Mouse (Mus musculus) left cerebral cortex, postnatal 4 days (tissue): Measurements from ENCODE around the gene Cadm4. TPM values are rescaled to one million over a fixed set of nuclear protein-coding genes. Genes with fewer than 3 reads are reported as not detected.

Source experiments
- DNase-seq: peaks from one replicate; pipeline ENCODE4 v3.0.0-alpha.2; 2022
- intact Hi-C: fragments of 180-260 bp; cut with DNase I; formaldehyde crosslinking; loops from one replicate; pipeline ENCODE4 v1.15.1; 2025
- total RNA-seq, 2 experiments: library from RNA; stranded (reverse); gene quantifications; 2 replicates each; pipeline ENCODE4 v1.2.3; 2021

Cadm4 gene
- 100 to 1,000 TPM; 332 to 353 TPM for total RNA-seq

DNA sequence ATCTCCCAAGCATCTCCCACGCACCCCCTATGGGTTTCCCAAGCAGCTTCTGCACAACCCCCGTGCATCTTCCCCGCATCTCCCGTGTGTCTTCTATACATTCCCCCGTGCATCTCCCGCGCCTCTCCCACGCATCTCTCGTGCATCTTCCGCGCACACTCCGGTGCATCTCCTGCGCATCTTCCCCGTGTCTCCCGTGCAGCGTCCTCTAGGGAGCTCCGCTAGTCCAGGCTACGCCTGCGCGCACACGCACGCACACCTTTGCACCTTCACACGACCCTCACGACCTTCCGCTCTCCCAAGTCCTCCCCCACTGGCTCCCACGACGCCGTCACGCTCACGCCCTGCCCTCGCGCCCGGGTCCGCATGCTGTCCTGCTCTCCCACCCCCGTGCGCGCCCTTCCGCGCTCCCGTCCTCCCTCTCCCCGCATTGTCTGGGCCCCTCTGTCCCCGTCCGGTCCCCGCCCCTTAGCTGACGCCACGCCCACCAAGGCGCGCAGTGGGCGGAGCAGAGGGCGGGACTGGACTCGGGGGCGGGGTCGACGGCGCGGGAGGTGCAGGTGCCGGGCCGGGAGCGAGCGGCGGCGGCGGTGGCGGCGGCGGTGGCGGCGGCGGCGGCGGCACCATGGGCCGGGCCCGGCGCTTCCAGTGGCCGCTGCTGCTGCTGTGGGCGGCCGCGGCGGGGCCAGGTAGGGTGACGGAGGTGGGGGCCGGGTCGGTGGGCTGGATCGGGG is at the start of gene Cadm4:
Cadm4 (plus strand) TSS at position 550 of the 734 bp plus-strand sequence.
- intact Hi-C loops = no loop called here

DNA sequence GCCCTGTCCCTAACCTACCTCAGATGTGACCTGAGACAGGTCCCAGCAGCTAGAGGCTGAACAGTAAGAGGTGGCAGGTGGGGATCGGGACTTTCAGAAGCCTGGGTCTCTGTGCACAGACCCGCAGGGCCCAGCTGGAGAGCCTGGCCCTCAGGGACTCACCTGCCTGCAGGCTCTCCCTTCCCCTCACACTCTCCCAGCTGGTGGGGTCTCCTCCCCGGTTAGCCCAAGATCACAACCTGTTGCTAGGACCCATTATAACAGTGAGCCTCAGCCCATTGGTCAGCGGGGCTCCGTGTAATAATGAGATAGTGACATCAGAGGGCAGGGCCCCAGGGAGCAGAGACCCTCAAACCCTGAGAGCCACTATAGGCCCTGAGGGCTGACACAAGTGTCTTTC is 46.5 kb upstream of the Cadm4 start:
- intact Hi-C loops = no loop called here
- no peak for DNase-seq

More for the DNA sequence above, at the start of gene Cadm4:
- DNase-seq = peak; percentile 94

DNA sequence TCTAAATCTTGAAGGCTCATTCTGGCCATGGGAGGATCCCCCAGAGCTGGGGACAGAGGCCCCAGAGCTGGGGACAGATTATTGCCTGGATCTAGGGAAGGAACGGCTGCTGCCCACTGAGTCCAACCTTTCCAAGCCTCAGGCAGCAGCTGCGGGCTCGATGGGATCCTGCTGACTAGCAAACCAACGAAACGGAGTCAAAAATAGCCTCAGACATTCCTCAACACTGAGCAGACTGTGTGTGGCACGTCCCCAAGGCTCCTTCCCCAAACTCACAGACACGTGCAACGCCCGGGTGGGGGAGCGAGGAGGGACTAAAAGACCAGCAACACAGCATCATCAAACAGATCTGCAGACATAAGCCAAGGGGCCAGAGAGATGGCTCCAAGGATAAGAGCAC is 43.8 kb upstream of the Cadm4 start:
- no peak for DNase-seq
- intact Hi-C loops = no loop called here

DNA sequence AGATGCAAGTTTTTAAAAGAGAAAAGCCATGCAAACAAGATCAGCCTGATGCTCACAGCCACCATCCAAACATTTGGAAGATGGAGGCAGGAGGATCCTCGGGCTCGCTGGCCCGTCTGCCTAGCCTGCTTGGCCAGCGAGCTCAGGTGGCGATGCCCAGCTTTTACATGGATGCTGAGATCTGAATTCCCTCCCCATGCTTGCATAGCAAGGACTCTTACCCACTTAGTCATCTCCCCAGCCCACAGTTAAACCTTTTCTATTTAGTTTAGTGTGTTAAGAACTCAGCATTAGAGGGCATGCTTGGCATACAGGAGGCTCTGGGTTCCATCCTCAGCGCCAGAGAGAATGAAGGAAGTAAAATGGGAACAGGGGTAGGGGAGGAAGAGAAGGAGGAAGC is 42.6 kb upstream of the Cadm4 start:
- DNase-seq = no peak
- intact Hi-C loops = no loop called here

DNA sequence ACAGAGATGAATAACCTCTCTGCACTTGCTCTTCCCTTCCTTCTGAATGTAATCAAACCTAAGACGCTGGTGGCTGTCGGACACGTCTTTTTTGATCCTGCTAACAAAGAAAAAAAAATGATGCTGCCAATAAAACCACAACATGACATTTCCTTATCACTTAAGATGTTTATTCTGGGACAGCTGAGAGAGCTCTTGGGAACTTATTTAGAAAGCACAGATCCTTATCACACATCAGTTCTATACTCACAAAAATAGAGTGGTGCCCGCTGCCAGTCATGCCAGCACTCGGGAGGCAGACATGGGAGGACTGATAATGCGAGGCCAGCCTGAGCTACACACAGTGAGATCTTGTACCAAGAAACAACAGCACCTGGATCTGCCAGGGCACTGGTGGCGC is 41.9 kb upstream of the Cadm4 start:
- DNase-seq = no peak

DNA sequence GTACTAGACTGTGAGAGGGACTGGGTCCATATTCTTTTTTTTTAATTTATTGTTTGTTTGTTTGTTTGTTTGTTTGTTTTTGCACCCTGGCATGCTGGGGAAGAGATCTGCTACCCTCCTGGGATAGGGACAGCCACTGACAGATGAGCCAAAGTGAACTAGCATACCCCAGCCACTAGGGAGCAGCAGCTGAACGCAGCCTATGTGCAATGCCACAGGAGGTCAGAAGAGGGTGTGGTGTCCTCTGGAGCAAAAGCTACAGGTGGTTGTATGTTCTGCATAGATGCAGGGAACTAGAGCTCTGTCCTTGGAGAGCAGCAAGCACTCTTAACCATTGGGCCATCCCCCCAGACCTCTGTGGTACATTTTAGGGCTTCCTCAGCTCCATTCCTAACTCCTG is 40.0 kb upstream of the Cadm4 start:
- peak; percentile 64 for DNase-seq
- intact Hi-C loops = no loop called here

More for the DNA sequence above, 41.9 kb upstream of the Cadm4 start:
- intact Hi-C loops = no loop called here

DNA sequence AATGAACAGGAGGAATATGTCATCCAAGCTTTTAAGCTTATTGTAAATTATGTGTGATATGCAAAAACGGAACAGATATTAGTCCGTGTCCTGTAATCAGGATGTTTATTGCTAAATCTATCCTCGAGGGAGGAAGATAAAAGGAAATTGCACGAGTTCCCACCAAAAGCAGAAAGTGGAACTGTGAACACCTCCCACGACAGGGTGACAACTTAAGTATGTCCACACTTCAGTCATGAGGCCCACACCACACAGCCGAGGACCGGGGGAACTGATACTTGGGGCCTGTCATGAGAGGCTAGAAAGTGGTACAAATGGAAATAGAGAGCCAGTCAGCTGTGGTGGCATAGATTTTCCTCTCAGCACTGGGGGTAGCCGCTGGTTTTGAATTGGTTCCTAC is 39.5 kb upstream of the Cadm4 start:
- intact Hi-C loops = no loop called here
- no peak for DNase-seq

DNA sequence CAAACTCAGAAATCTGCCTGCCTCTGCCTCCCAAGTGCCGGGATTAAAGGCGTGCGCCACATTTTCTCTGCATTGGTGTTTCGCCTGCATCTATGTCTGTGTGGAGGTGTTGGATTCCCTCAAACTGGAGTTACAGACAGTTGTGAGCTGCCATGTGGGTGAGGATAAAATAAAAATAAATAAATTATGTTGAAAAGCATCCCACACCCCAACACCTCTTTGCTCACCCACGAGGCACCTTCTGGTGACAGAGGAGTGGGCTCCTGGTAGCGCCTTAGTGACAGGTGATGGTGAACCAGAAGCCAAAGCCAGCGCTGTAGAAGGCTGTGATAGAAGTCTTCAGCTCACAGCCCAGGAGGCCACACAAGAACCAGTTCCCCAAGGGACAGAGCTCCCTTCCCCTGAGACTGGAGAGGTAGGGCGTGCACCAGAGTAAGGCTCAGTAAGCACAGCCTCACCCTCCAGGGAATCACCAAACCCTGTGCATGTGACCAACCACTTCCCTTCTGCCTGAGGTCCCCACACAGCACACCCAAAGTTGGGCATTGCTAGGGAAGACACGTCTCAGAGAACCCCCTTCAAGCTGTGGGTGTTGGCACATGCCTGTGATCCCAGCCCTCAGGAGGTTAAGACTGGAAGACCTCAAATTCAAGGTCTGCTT is 36.4 kb upstream of the Cadm4 start:
- DNase-seq = no peak
- intact Hi-C loops = no loop called here

DNA sequence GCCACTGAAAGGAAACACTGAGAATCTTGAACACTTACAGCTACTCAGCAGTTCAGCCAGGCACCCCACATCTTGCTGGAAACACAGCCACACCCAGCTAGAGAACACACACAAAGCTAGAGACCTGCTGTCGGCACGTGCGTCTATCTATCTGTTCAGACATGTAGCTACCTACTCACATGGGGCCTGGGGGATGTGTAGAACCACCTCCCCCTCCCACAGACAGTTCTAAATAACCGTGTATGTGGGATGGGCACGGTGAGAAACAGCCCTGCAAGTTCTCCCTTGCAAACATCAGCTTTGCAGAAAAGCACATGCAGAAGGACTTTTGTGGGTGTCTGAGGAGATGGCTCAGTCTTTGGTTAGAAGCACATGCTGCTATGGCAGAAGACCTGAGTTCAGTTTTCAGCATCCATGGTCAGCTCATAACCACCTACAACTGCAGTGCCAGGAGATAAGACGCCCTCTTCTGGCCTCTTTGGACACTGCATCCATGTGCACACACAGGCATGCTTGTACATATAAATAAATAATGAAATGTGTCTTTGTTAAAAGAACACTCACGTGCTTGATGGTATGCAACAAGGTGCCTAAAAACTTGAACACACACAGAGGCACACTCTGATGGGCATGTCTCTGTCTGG is 35.0 kb upstream of the Cadm4 start:
- DNase-seq = no peak

DNA sequence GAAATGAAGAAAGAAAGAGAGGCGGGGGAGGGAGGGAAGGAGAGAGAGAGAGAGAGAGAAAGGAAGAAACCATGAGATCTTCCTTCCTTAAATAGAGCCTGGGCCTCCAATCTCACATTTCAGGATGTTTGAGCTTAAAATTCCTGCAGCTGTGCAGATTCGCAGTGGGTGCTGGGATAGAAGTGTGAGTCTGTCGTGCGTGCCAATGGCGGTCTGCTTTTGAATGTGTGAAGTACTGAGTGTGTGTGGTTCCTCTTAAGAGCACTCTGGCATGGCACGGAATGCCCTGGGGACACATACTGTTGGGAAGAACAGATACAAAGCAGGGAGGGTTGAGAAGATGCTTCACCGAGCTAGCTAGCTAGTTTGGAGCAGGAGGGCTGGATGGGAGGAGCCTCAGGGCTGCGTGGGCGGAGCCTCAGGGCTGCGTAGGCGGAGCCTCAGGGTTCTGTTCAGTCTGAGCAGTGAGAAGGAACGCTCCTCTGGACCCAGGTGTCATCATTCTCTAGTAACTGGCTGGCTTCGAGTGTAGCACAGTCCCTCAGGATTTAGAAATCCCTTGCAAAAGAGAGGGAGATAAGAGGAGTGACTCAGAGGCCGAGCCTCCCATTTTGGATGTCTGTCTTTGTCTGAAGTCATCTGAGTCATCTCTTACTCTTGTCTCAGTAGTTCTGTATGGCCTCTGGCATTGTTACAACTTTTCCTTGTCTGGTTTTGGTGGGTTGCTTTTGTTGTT is 32.9 kb upstream of the Cadm4 start:
- no peak for DNase-seq

More for the DNA sequence above, 35.0 kb upstream of the Cadm4 start:
- intact Hi-C loops = no loop called here

DNA sequence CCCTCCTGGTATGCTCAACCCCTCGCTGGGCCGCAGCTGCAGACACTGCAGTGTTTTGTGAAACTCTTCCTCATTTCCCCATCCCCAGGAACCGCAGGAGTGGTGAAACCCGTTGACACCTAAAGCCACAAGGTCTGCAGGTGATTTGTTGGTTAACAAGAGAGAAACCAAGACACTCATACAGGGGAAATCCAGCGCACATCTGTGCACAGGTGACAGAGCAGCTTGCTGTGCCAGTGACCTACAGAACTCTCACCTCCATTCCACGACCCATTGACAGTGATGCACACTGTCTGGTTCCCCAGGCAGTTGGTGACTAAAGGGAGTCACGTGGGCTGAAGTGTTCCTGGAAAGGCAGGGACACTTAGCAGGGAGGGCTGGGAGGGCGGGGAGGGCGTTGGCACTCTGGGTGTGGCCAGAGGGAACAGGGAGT is 31.2 kb upstream of the Cadm4 start:
- intact Hi-C loops = no loop called here
- DNase-seq = no peak

More for the DNA sequence above, 32.9 kb upstream of the Cadm4 start:
- intact Hi-C loops = no loop called here

DNA sequence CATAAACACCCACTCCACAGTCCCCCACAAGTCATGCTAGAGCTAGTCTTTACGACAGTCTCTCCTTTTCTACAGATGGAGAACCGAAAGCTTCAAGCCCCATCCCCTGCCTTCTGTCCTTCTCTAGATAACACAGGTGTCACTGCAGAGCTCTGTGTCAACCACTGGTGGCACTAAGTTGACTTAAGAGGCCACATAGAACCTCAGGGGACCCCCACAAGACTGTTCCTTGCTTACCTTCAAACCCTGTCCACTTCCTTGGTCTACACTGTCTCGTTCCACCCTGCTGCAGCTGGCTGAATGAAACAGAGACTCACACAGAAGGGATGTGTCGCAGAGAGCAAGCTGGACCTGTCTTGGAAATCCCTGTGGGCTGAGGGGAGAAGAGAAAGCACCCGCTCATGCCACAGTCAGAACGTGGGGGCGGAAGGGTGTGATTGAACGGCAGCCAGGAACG is 29.9 kb upstream of the Cadm4 start, which contains the start of gene Irgc1:
Irgc1 (minus strand) TSS at position 443 of the 457 bp plus-strand sequence.
- no peak for DNase-seq

DNA sequence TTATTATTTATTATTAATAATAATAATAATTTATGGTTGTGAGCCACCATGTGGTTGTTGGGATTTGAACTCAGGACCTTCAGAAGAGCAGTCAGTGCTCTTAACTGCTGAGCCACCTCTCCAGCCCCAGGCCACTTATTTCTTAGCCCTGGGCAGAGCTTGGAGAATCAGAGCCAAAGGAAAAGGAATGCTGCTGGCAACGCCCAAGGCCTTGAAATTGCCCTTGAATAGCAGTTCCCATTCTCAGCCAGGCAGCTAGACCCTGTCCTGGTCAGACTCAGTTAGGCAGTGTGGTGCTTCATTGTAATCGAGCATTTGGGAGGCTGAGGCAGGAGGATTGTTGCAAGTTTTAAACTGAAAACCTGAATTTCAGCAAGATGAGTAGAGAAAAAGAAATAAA is 27.6 kb upstream of the Cadm4 start:
- no peak for DNase-seq
- intact Hi-C loops = no loop called here

More for the DNA sequence above, 29.9 kb upstream of the Cadm4 start, which contains the start of gene Irgc1:
- intact Hi-C loops = no loop called here

DNA sequence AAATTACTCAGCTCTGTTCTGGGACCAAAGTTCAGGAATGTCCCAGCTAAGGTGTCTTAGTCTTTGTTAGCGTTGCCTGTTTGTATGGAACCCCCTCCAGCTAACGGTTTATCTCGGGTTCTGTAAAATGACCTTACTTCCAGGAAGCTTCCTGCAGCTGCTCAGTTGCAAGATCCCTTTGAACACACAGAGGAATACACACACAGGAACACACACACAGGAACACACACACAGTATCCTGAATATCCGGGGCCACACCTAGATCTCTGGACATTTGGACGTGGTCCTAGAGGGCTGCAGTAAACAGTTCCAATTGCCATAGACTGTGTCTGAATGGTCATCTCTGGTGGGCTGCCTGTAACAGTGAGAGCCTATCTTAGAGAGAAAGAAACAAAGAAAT is 26.1 kb upstream of the Cadm4 start:
- no peak for DNase-seq
- intact Hi-C loops = no loop called here

DNA sequence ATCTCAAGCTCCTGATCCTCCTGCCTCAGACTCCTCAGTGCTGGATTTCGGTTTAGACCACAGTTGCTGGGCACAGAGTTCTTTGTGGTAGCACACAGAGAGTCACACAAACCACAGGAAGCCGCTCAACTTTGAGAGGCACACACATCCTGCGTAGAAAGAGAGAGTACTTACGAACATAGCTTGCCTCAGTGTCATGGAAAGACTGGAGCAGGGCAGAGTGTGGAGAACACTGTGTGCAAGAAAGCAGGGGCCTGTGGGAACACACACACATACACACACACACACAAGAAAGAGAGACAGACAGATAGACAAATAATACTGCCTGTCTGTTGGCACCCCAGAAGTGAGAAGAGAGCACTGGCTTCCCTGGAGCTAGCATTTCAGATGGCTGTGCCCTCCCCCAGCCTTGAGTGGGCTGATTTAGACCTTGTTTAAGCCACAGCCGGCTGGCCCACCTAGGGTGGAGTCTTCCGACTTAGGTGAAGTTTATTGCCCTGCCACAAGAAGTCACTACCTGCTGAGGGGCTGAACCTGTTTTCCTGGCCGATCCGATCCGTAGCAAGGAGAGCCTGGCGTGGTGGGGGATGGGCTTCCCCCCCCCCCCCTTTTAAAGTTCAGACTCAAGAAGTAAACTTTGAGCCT is 24.0 kb upstream of the Cadm4 start:
- intact Hi-C loops = no loop called here
- DNase-seq = no peak

DNA sequence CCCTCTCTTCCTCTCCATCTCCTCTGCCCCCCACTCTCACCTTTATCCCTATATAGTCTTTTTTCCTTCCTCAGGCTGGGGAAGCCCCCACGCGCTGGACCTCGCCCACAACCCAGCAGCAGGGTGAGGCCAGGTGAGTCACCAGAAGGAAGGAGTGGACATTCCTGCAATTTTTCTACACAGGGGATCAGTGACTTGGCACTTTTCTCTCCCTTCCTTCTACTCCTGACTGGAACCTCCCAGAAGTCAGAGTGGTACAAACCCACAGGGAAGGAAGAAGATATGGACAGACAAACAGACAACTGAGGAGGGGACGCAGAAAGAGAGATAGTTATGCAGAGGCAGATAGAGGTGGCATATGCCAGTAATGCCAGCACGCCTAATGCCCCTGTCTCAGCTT is 22.4 kb upstream of the Cadm4 start:
- no peak for DNase-seq
- intact Hi-C loops = no loop called here

DNA sequence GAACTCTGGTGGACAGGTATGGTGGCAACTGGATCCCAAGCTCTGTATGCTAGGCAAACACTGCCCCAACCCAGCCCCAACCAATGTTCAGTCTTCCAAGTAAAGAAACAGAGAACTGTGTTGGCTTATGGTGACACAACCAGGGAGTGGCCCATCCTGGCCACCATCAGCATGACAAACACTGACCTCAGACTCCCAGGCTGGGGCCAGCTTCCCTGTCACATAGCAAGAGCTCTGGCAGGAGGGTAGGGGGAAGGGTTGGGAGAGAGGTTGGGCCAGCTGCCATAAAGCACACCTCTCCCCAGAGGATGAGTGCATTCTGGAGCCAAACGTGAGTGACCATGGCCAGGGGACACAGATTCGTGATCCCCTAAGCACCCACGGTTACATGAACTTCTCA is 22.0 kb upstream of the Cadm4 start:
- no peak for DNase-seq

DNA sequence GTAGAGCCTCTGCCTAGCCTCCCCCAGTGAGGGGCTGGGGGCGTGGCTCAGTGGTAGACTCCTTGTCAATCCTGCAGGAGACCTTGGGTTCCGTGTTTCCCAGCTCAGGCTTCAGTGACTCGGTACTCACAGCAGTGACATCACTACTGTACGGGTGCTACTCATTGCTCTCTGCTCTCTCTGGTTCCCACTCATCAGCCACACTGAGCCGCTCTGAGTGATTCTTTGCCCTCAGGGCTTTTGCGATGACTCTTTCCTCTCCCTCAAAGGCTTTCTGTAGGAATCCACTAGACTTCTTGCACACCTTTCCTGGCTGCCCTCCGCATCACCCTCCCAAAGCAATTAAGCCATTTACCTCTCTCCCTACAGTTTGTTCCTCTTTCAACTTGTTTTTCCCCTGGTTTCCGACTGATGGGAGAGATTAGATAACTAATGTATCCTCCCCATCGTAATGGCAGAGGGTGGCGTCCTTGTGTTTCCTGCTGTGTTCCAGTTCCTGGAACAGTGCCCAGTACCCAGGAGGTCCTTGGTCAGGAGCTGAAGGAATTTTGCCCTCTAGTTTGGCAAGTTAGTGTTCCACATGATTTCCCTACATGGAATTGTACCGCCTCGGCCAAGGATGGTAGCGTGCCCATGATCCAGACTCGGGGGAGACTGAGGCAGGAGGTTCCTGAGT is 20.3 kb upstream of the Cadm4 start:
- no peak for DNase-seq
- intact Hi-C loops = no loop called here

More for the DNA sequence above, 22.0 kb upstream of the Cadm4 start:
- intact Hi-C loops = no loop called here

DNA sequence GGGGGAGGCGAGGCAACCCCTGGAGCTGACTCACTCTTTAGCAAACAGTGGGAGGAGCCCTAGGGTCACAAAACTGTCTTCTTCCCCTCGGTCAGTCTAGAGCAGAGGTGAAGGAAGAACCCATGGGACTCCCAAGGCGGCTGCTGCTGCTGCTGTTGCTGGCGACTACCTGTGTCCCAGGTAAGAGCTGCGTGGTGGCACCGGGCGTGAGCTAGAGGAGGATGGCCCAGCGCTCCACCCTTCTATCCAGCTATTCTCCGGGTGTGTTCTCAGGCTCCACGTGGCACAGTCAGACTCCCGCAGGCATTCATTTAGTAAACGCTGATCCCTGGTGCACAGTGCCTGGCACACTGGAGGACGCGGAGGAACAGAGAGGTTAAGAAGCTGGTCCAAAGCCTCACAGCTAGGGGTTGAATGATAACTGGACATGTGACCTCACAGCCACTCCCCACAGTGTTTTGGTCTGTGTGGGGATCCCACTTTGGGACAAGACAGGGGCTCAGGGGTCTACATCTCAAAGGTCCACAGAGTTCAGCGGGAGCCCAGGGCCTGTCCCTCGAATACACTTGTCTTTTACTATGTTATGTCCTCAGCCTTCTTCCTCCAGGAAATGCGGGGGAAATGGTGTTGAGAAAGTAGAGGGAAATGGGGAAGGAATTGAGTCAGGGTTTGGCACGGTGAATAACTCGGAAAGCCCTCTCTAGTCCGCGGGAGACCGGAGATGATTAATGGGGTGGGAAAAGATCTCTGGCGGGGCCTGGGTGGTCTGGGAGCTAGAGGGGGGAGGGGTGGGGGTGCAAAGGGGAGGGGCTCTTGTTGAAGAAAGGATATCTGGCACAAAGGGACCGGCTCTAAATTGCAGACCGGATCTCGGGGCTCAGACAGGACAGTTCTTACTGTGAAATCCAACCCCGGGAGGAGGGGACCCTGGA is 19.2 kb upstream of the Cadm4 start, which contains the start of gene Plaur:
Plaur (plus strand) TSS at position 97 of the 932 bp plus-strand sequence.
- no peak for DNase-seq
- intact Hi-C loops = no loop called here
